Mouse (Mus musculus): ENCODE results near the gene Lifr. TPM values are rescaled to one million over a fixed set of nuclear protein-coding genes. Genes with fewer than 3 reads are reported as not detected.

Lifr gene
- polyA plus RNA-seq, 1 experiment, result 11.8 TPM

- DNase-seq (ENCODE audit: low read depth), result no peak
- no peak for TF ChIP-seq POLR2A (IDR thresholded peaks at IDR 0.05; ENCODE audit: borderline replicate concordance, extremely low read depth, insufficient read depth, insufficient read length, poor library complexity, severe bottlenecking)
- no peak for TF ChIP-seq CTCF (IDR thresholded peaks at IDR 0.05; ENCODE audit: borderline replicate concordance, extremely low read depth, insufficient read depth, insufficient read length)
These were observed 8.6 kb upstream of the Lifr start for GRCm38 (mm10) chr15:7081795-7082194.

- TF ChIP-seq POLR2A (IDR thresholded peaks at IDR 0.05; ENCODE audit: borderline replicate concordance, extremely low read depth, insufficient read depth, insufficient read length, poor library complexity, severe bottlenecking) (no peak), CTCF (IDR thresholded peaks at IDR 0.05; ENCODE audit: borderline replicate concordance, extremely low read depth, insufficient read depth, insufficient read length) (no peak)
- no peak for DNase-seq (ENCODE audit: low read depth)
These were observed 7.5 kb upstream of the Lifr start for GRCm38 (mm10) chr15:7082901-7083300.

GRCm38 (mm10) chr15:7084780-7085497 is 5.5 kb upstream of the Lifr start:
- DNase-seq (ENCODE audit: low read depth), result peak; percentile 18
- TF ChIP-seq POLR2A (IDR thresholded peaks at IDR 0.05; ENCODE audit: borderline replicate concordance, extremely low read depth, insufficient read depth, insufficient read length, poor library complexity, severe bottlenecking) (no peak), CTCF (IDR thresholded peaks at IDR 0.05; ENCODE audit: borderline replicate concordance, extremely low read depth, insufficient read depth, insufficient read length) (no peak)

GRCm38 (mm10) chr15:7088691-7089090 is 1.7 kb upstream of the Lifr start:
- DNase-seq (ENCODE audit: low read depth), result no peak
- TF ChIP-seq CTCF (IDR thresholded peaks at IDR 0.05; ENCODE audit: borderline replicate concordance, extremely low read depth, insufficient read depth, insufficient read length), result no peak
- no peak for TF ChIP-seq POLR2A (IDR thresholded peaks at IDR 0.05; ENCODE audit: borderline replicate concordance, extremely low read depth, insufficient read depth, insufficient read length, poor library complexity, severe bottlenecking)

GRCm38 (mm10) chr15:7092321-7092720 is 1.9 kb downstream of the Lifr start:
- DNase-seq (ENCODE audit: low read depth), result no peak
- TF ChIP-seq CTCF (IDR thresholded peaks at IDR 0.05; ENCODE audit: borderline replicate concordance, extremely low read depth, insufficient read depth, insufficient read length) (no peak), POLR2A (IDR thresholded peaks at IDR 0.05; ENCODE audit: borderline replicate concordance, extremely low read depth, insufficient read depth, insufficient read length, poor library complexity, severe bottlenecking) (no peak)

GRCm38 (mm10) chr15:7099406-7099805 is 9.0 kb downstream of the Lifr start:
- no peak for TF ChIP-seq CTCF (IDR thresholded peaks at IDR 0.05; ENCODE audit: borderline replicate concordance, extremely low read depth, insufficient read depth, insufficient read length)
- no peak for TF ChIP-seq POLR2A (IDR thresholded peaks at IDR 0.05; ENCODE audit: borderline replicate concordance, extremely low read depth, insufficient read depth, insufficient read length, poor library complexity, severe bottlenecking)
- peak; percentile 20 for DNase-seq (ENCODE audit: low read depth)

GRCm38 (mm10) chr15:7100226-7100625 is 9.8 kb downstream of the Lifr start:
- TF ChIP-seq CTCF (IDR thresholded peaks at IDR 0.05; ENCODE audit: borderline replicate concordance, extremely low read depth, insufficient read depth, insufficient read length) (no peak), POLR2A (IDR thresholded peaks at IDR 0.05; ENCODE audit: borderline replicate concordance, extremely low read depth, insufficient read depth, insufficient read length, poor library complexity, severe bottlenecking) (no peak)
- DNase-seq (ENCODE audit: low read depth), result peak; percentile 42

GRCm38 (mm10) chr15:7103051-7103450 is 12.6 kb downstream of the Lifr start:
- TF ChIP-seq POLR2A (IDR thresholded peaks at IDR 0.05; ENCODE audit: borderline replicate concordance, extremely low read depth, insufficient read depth, insufficient read length, poor library complexity, severe bottlenecking) (no peak), CTCF (IDR thresholded peaks at IDR 0.05; ENCODE audit: borderline replicate concordance, extremely low read depth, insufficient read depth, insufficient read length) (no peak)
- no peak for DNase-seq (ENCODE audit: low read depth)

GRCm38 (mm10) chr15:7105224-7105623 is 14.8 kb downstream of the Lifr start:
- TF ChIP-seq POLR2A (IDR thresholded peaks at IDR 0.05; ENCODE audit: borderline replicate concordance, extremely low read depth, insufficient read depth, insufficient read length, poor library complexity, severe bottlenecking) (no peak), CTCF (IDR thresholded peaks at IDR 0.05; ENCODE audit: borderline replicate concordance, extremely low read depth, insufficient read depth, insufficient read length) (no peak)
- no peak for DNase-seq (ENCODE audit: low read depth)

- TF ChIP-seq POLR2A (IDR thresholded peaks at IDR 0.05; ENCODE audit: borderline replicate concordance, extremely low read depth, insufficient read depth, insufficient read length, poor library complexity, severe bottlenecking), result no peak
- no peak for TF ChIP-seq CTCF (IDR thresholded peaks at IDR 0.05; ENCODE audit: borderline replicate concordance, extremely low read depth, insufficient read depth, insufficient read length)
- DNase-seq (ENCODE audit: low read depth), result no peak
These were observed 17.7 kb downstream of the Lifr start for GRCm38 (mm10) chr15:7108160-7108559.

GRCm38 (mm10) chr15:7112227-7112907 is 22.0 kb downstream of the Lifr start:
- TF ChIP-seq CTCF (IDR thresholded peaks at IDR 0.05; ENCODE audit: borderline replicate concordance, extremely low read depth, insufficient read depth, insufficient read length) (no peak), POLR2A (IDR thresholded peaks at IDR 0.05; ENCODE audit: borderline replicate concordance, extremely low read depth, insufficient read depth, insufficient read length, poor library complexity, severe bottlenecking) (no peak)
- no peak for DNase-seq (ENCODE audit: low read depth)

- TF ChIP-seq POLR2A (IDR thresholded peaks at IDR 0.05; ENCODE audit: borderline replicate concordance, extremely low read depth, insufficient read depth, insufficient read length, poor library complexity, severe bottlenecking) (no peak), CTCF (IDR thresholded peaks at IDR 0.05; ENCODE audit: borderline replicate concordance, extremely low read depth, insufficient read depth, insufficient read length) (no peak)
- no peak for DNase-seq (ENCODE audit: low read depth)
These were observed 23.5 kb downstream of the Lifr start for GRCm38 (mm10) chr15:7113906-7114305.

All from brain, embryonic 14.5 days (tissue).